Mouse (Mus musculus) hindbrain, embryonic 15.5 days (tissue): ENCODE data around the gene Eif4e1b. TPM values are rescaled to one million over a fixed set of nuclear protein-coding genes. Genes with fewer than 3 reads are reported as not detected.

Experiments
- ATAC-seq: fragments of 200-750 bp; cut with Nextera tagmentation; 2 replicates; pipeline ENCODE4 v1.8.0; 2017; ENCODE audit warnings: low read depth, moderate number of reproducible peaks, moderate TSS enrichment; ENCODE audit not compliant: low FRiP score
- H3K27ac ChIP-seq: fragments of 300-500 bp; sonication (generic); replicated peaks from 2 replicates; pipeline ENCODE4 v1.5.1; 2015; ENCODE audit warnings: mild to moderate bottlenecking, inconsistent platforms
- H3K27me3 ChIP-seq: fragments of 300-500 bp; sonication (generic); 2 replicates; pipeline ENCODE4 v1.6.1; 2015; ENCODE audit warnings: control low read depth, inconsistent platforms
- H3K36me3 ChIP-seq: fragments of 300-500 bp; sonication (generic); 2 replicates; pipeline ENCODE4 v1.6.1; 2015; ENCODE audit warnings: control low read depth, inconsistent platforms
- H3K4me1 ChIP-seq: fragments of 300-500 bp; sonication (generic); replicated peaks from 2 replicates; pipeline ENCODE4 v1.6.1; 2015; ENCODE audit warnings: control low read depth, inconsistent platforms
- H3K4me2 ChIP-seq: fragments of 300-500 bp; sonication (generic); 2 replicates; pipeline ENCODE4 v1.6.1; 2015; ENCODE audit warnings: moderate library complexity, mild to moderate bottlenecking, inconsistent platforms
- H3K4me3 ChIP-seq: fragments of 300-500 bp; sonication (generic); 2 replicates; pipeline ENCODE4 v1.5.1; 2015; ENCODE audit warnings: mild to moderate bottlenecking, inconsistent platforms
- H3K9ac ChIP-seq: fragments of 300-500 bp; sonication (generic); 2 replicates; pipeline ENCODE4 v1.6.1; 2015; ENCODE audit warnings: inconsistent platforms
- H3K9me3 ChIP-seq: fragments of 300-500 bp; sonication (generic); 2 replicates; pipeline ENCODE4 v1.6.1; 2016; ENCODE audit warnings: control low read depth, inconsistent platforms
- WGBS: fragments of 180-500 bp; shearing (Covaris S2); methylation state at CpG from one replicate; pipeline ENCODE4 v1.1.7; 2015; 5-methylcytosine and 5-hydroxymethylcytosine counted together
- polyA plus RNA-seq: library from polyadenylated mRNA; unstranded; fragments of >200 nt; fragmentation: Nextera tagmentation; extraction: Ambion mirVana; gene quantifications from 2 replicates; pipeline ENCODE4 v1.2.1, GENCODE M21; 2015

The Eif4e1b gene
- not detected in 2 replicates for polyA plus RNA-seq

GRCm38 (mm10) chr13:54783698-54784097 lies at the start of gene Eif4e1b:
TSS of gene Eif4e1b (plus strand) at chr13:54783998.
- Histone ChIP-seq H3K4me2 (no peak within 1 kb of the TSS), H3K36me3 (no peaks in the 10 kb centered on the region), H3K27ac (no peak within 1 kb of the TSS), H3K9me3 (no peaks in the 10 kb centered on the region), H3K9ac (no peak within 1 kb of the TSS), H3K4me1 (peaks cover 6% of the 10 kb centered on the region), H3K27me3 (no peaks in the 10 kb centered on the region), H3K4me3 (no peak within 1 kb of the TSS)
- 92% methylated on average over 4 of the region's 4 CpGs for WGBS
- ATAC-seq, result no peak

DNA sequence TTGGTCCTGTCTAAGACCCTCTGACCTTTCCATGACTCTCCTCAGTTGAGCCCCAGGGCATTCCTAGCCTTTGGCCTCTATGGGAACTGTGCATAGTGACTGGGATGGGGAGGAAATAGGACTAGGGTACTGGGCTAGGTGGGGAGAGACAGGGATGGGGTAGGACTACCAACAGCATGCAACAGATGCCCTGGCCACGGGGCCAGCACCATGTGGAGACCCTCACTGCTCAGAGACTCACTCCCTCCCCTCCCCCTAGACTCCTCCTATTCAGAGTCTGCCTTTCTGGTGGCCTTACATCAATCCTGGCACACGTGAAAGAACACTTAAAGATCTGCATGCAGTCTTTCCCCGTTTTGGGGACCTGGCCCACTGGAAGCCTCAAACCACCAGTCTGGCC lies 46.9 kb upstream of the Eif4e1b start:
- H3K4me1 ChIP-seq, result peaks cover 15% of the 10 kb centered on the region
- H3K27me3 ChIP-seq, result peaks cover 15% of the 10 kb centered on the region; the same call in 1 of the 2 replicates
- 36% methylated on average over 3 of the region's 3 CpGs for WGBS
- H3K4me3 ChIP-seq, result no peak overlapping the region
- peaks cover 28% of the 10 kb centered on the region for H3K36me3 ChIP-seq
- H3K9ac ChIP-seq, result no peak overlapping the region
- no peak overlapping the region for H3K4me2 ChIP-seq
- 0 out of 2 replicates have a peak, but pooled peaks have one; percentile 25 for ATAC-seq
- H3K27ac ChIP-seq, result no peak overlapping the region
- H3K9me3 ChIP-seq, result no peaks in the 10 kb centered on the region

DNA sequence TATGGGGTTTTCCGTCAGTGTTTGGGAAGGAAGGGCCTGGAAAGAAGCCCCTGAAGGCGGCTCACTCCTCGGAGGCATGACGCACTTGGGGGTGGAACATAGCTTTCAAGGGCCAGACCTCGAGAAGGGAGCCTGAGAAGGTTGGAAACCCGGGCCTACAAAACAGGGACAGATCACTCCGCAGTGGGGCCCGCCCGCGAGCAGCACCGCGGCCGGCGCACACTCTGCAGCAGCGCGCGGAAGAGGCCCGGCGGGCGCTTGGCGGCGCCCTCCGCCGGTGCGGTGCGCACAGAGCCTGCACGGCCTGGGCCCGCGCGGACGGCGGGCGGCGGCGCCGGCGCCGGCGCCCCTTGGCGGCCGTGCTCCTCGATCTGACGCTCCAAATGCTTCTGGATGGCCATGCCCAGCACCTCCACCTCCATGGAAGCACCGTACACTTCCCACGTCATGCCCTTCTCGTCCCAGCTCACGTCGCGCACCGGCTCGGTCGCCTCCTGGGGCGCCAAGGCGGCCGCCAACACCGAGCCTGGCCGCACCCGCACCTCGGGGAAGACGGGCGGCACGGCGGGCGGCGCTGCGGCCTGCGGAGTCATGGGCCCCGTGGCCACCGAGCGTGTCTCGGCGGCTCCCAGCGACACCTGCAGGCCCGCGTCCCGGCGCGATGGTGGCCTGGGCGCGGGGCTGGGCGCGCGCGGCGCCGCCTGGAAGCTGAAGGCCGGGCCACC lies 46.1 kb upstream of the Eif4e1b start:
- Histone ChIP-seq H3K9ac (no peak overlapping the region), H3K4me1 (peaks cover 20% of the 10 kb centered on the region), H3K36me3 (peaks cover 28% of the 10 kb centered on the region), H3K4me3 (peak overlapping the region; percentile 23), H3K27ac (no peak overlapping the region), H3K27me3 (peaks cover 15% of the 10 kb centered on the region; the same call in 1 of the 2 replicates), H3K9me3 (no peaks in the 10 kb centered on the region), H3K4me2 (peak overlapping the region; percentile 47)
- 2% methylated on average over 80 of the region's 87 CpGs for WGBS
- ATAC-seq, result no peak

DNA sequence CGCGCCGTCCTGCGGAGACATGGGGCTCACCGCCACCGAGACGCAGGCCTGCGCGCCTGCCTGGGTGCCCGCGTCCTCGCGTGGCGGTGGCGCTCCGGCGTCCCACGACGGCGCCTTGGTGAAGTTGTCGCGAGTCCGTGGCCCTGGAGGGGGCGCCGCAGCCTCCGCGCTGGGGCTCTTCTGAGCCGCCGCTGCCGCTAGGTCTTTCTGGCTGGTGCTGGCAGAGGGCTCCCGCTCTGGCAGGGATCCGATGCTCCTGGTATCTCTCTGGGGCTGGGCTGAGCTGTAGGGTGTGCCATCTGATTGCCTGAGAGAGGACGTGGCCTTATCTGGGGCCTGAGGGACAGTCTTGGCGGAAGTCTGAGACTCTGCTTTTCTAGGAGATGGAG lies 45.6 kb upstream of the Eif4e1b start:
- Histone ChIP-seq H3K4me3 (peak overlapping the region; percentile 2; the same call in 1 of the 2 replicates), H3K9me3 (no peaks in the 10 kb centered on the region), H3K27ac (no peak overlapping the region), H3K27me3 (peaks cover 15% of the 10 kb centered on the region; the same call in 1 of the 2 replicates), H3K4me2 (peak overlapping the region; percentile 47), H3K4me1 (peaks cover 22% of the 10 kb centered on the region), H3K9ac (no peak overlapping the region), H3K36me3 (peaks cover 28% of the 10 kb centered on the region)
- WGBS, result 5% methylated on average over 29 of the region's 34 CpGs
- ATAC-seq, result no peak

DNA sequence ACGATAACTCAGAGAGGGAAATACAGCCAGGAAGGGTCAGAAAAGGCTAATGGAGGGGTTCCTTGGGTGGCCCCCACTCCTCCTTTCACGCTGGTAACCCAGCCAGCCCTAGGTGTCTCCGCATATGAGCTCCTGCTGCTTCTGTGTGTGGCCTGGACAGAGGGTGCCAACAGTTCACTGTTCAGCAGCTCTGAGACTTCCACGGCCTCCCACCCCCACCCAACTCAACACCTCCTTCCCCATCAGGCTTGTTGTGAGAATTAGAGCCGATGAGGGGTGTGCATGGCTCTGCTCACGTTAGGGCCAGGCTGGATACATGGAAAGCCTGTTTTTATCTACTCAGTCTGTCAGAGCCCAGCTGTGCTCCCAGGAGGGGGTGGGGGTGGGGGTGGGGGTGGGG lies 37.7 kb upstream of the Eif4e1b start:
- ATAC-seq, result no peak
- peaks cover 60% of the 10 kb centered on the region for H3K4me1 ChIP-seq
- peak overlapping the region; percentile 84 for H3K4me2 ChIP-seq
- no peak overlapping the region for H3K27ac ChIP-seq
- no peaks in the 10 kb centered on the region for H3K27me3 ChIP-seq
- peaks cover 7% of the 10 kb centered on the region for H3K36me3 ChIP-seq
- H3K9me3 ChIP-seq, result no peaks in the 10 kb centered on the region
- H3K9ac ChIP-seq, result no peak overlapping the region
- WGBS, result 44% methylated on average over 6 of the region's 6 CpGs
- H3K4me3 ChIP-seq, result no peak overlapping the region

DNA sequence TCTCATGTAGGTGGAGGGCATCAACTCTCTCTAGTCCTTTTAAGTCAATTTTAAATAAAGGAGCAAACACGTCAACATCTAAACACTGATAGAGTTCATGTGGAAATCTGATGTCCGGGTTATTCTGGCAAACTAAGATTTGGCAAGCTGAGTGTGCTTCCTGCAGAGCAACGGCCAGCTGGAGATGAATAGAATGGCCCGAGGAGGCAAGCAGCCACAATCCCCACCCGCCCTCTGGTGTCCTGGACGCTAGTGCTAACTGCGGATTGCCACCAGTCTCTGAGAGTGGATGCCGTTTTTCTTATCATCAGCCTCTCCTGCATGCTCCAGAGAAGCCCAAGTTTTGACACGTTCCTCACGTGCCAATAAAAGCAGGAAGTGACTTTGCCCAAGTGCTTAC lies 36.9 kb upstream of the Eif4e1b start:
- peak overlapping the region; percentile 84 for H3K4me2 ChIP-seq
- H3K9me3 ChIP-seq, result no peaks in the 10 kb centered on the region
- H3K36me3 ChIP-seq, result peaks cover 3% of the 10 kb centered on the region; the same call in 1 of the 2 replicates
- H3K4me3 ChIP-seq, result peak overlapping the region; percentile 63
- H3K27me3 ChIP-seq, result no peaks in the 10 kb centered on the region
- 32% methylated on average over 10 of the region's 10 CpGs for WGBS
- H3K4me1 ChIP-seq, result peaks cover 60% of the 10 kb centered on the region
- no peak overlapping the region for H3K27ac ChIP-seq
- H3K9ac ChIP-seq, result no peak overlapping the region
- ATAC-seq, result no peak

GRCm38 (mm10) chr13:54748190-54748589 lies 35.6 kb upstream of the Eif4e1b start:
- ATAC-seq, result no peak
- Histone ChIP-seq H3K27me3 (no peaks in the 10 kb centered on the region), H3K9me3 (no peaks in the 10 kb centered on the region), H3K27ac (peak overlapping the region; percentile 95), H3K4me1 (peaks cover 60% of the 10 kb centered on the region), H3K4me2 (peak overlapping the region; percentile 84), H3K36me3 (peaks cover 3% of the 10 kb centered on the region; the same call in 1 of the 2 replicates), H3K4me3 (peak overlapping the region; percentile 63), H3K9ac (peak overlapping the region; percentile 70)
- 75% methylated on average over 8 of the region's 8 CpGs for WGBS

GRCm38 (mm10) chr13:54748721-54749060 lies 35.1 kb upstream of the Eif4e1b start:
- Histone ChIP-seq H3K27ac (peak overlapping the region; percentile 95), H3K4me1 (peaks cover 60% of the 10 kb centered on the region), H3K9ac (peak overlapping the region; percentile 70), H3K27me3 (no peaks in the 10 kb centered on the region), H3K4me3 (peak overlapping the region; percentile 63), H3K4me2 (peak overlapping the region; percentile 84), H3K9me3 (no peaks in the 10 kb centered on the region), H3K36me3 (peaks cover 3% of the 10 kb centered on the region; the same call in 1 of the 2 replicates)
- 22% methylated on average over 10 of the region's 10 CpGs for WGBS
- peak; percentile 36; the same call in 1 of the 2 replicates for ATAC-seq

GRCm38 (mm10) chr13:54749061-54749863 lies 34.5 kb upstream of the Eif4e1b start:
- Histone ChIP-seq H3K9me3 (no peaks in the 10 kb centered on the region), H3K4me1 (peaks cover 65% of the 10 kb centered on the region), H3K27me3 (no peaks in the 10 kb centered on the region), H3K36me3 (peaks cover 3% of the 10 kb centered on the region; the same call in 1 of the 2 replicates), H3K27ac (peak overlapping the region; percentile 95), H3K4me2 (peak overlapping the region; percentile 84), H3K9ac (peak overlapping the region; percentile 70), H3K4me3 (peak overlapping the region; percentile 63)
- ATAC-seq, result peak; percentile 86
- 2% methylated on average over 35 of the region's 100 CpGs for WGBS

DNA sequence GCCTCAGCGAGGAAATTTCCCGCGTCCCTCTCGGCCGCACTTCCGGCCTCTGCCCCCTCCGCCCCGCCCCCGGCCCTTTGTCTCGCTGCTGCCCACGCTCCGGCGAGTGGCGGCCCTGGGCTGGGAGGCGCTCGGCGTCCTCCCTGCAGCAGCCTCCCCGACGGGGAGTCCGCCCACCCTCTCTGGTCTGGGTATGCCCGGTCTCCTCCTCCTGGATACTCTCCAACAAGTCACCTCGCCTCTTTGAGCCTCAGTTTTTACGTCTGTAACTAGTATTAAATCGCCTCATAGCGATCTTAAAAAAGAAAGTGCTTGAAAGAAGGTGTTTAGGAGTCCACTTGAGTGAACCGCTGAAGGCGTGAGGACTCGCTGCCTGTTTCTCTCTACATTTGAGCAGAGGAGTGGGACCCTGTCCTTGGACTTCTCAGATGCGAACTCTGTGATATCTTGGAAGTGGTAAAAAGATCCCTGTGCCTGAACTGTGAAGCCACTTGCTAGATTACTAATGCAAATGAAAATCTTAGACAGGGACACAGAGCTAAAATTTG lies 33.9 kb upstream of the Eif4e1b start, which contains the start of gene Gprin1:
Gene Gprin1 (minus strand): TSS at position 11 of the 548 bp plus-strand sequence.
- Histone ChIP-seq H3K27ac (peak within 1 kb of the TSS; percentile 95), H3K9me3 (no peaks in the 10 kb centered on the region), H3K27me3 (no peaks in the 10 kb centered on the region), H3K4me1 (peaks cover 68% of the 10 kb centered on the region), H3K4me2 (peak within 1 kb of the TSS; percentile 84), H3K36me3 (peaks cover 2% of the 10 kb centered on the region; the same call in 1 of the 2 replicates), H3K9ac (peak within 1 kb of the TSS; percentile 70), H3K4me3 (peak within 1 kb of the TSS; percentile 63)
- peak; percentile 69; the same call in 1 of the 2 replicates for ATAC-seq
- 2% methylated on average over 29 of the region's 29 CpGs for WGBS

- Histone ChIP-seq H3K4me1 (peaks cover 68% of the 10 kb centered on the region), H3K4me3 (no peak overlapping the region; the same call in 1 of the 2 replicates), H3K36me3 (no peaks in the 10 kb centered on the region), H3K4me2 (peak overlapping the region; percentile 84; the same call in 1 of the 2 replicates), H3K9me3 (no peaks in the 10 kb centered on the region), H3K27ac (no peak overlapping the region), H3K27me3 (no peaks in the 10 kb centered on the region), H3K9ac (no peak overlapping the region)
- 7% methylated on average over 8 of the region's 8 CpGs for WGBS
- ATAC-seq, result no peak
These were observed 33.1 kb upstream of the Eif4e1b start for GRCm38 (mm10) chr13:54750699-54751098.
